Mouse (Mus musculus) limb, embryonic 14.5 days (tissue): ENCODE measurements around the gene Tcf7l2. TPM values are rescaled to one million over a fixed set of nuclear protein-coding genes. Genes with fewer than 3 reads are reported as not detected.

Source experiments
- ATAC-seq: fragments of 200-750 bp; cut with Nextera tagmentation; 2 replicates; pipeline ENCODE4 v1.8.0; 2017; ENCODE audit warnings: low read depth, moderate number of reproducible peaks, moderate TSS enrichment; ENCODE audit not compliant: low FRiP score
- DNase-seq: peaks from one replicate; pipeline ENCODE4 v3.0.0-alpha.2; 2015; ENCODE audit warnings: low spot score
- H3K27ac ChIP-seq: fragments of 300-500 bp; sonication (generic); replicated peaks from 2 replicates; pipeline ENCODE4 v1.5.1; 2014; ENCODE audit warnings: low read depth, mild to moderate bottlenecking, low read length, moderate library complexity, mixed read lengths
- H3K27me3 ChIP-seq: fragments of 300-500 bp; sonication (generic); 2 replicates; pipeline ENCODE4 v1.6.1; 2014; ENCODE audit warnings: low read length, mixed read lengths; ENCODE audit not compliant: control insufficient read depth, insufficient read depth
- H3K36me3 ChIP-seq: fragments of 300-500 bp; sonication (generic); 2 replicates; pipeline ENCODE4 v1.6.1; 2014; ENCODE audit warnings: mild to moderate bottlenecking, low read length, moderate library complexity, mixed read lengths; ENCODE audit not compliant: control insufficient read depth, insufficient read depth
- H3K4me1 ChIP-seq: fragments of 300-500 bp; sonication (generic); 2 replicates; pipeline ENCODE4 v1.6.1; 2014; ENCODE audit warnings: antibody characterized with exemption, low read length, mixed read lengths; ENCODE audit not compliant: control insufficient read depth, insufficient read depth
- H3K4me2 ChIP-seq: fragments of 300-500 bp; sonication (generic); replicated peaks from 2 replicates; pipeline ENCODE4 v1.6.1; 2014; ENCODE audit warnings: low read depth, mild to moderate bottlenecking, low read length, moderate library complexity; ENCODE audit not compliant: severe bottlenecking
- H3K4me3 ChIP-seq: fragments of 300-500 bp; sonication (generic); replicated peaks from 2 replicates; pipeline ENCODE4 v1.5.1; 2014; ENCODE audit warnings: low read length
- H3K9ac ChIP-seq: fragments of 300-500 bp; sonication (generic); 2 replicates; pipeline ENCODE4 v1.6.1; 2014; ENCODE audit warnings: mild to moderate bottlenecking, low read depth, low read length, moderate library complexity; ENCODE audit not compliant: severe bottlenecking
- H3K9me3 ChIP-seq: fragments of 300-500 bp; sonication (generic); 2 replicates; pipeline ENCODE4 v1.6.1; 2016; ENCODE audit warnings: low read length; ENCODE audit not compliant: control insufficient read depth
- POLR2A ChIP-seq: fragments of 200-500 bp; IDR thresholded peaks from 2 replicates; pipeline ENCODE4 v1.8.0; 2012; ENCODE audit warnings: inconsistent platforms, mild to moderate bottlenecking, moderate library complexity, borderline replicate concordance; ENCODE audit not compliant: insufficient read depth, insufficient read length; ENCODE audit errors: extremely low read depth
- WGBS: fragments of 180-500 bp; shearing (Covaris S2); extraction: QIAGEN DNeasy Blood & Tissue Kit; methylation state at CpG from one replicate; pipeline ENCODE4 v1.1.7; 2014; 5-methylcytosine and 5-hydroxymethylcytosine counted together
- polyA plus RNA-seq, 2 experiments: library from polyadenylated mRNA; depleted of rRNA in 1 of 2; stranded (reverse) in 1 of 2; unstranded in 1 of 2; fragments of >200 nt; fragmentation: Nextera tagmentation in 1 of 2; extraction: Ambion mirVana in 1 of 2; gene quantifications; 2 replicates each; pipeline versions ENCODE4 v1.2.1 to v1.2.3; 2012 to 2014

The Tcf7l2 gene
- polyA plus RNA-seq, 2 experiments: 51.6 to 134 TPM

GRCm38 (mm10) chr19:55748801-55749200 is 7.2 kb downstream of the Tcf7l2 start:
- peak; percentile 52 for DNase-seq
- Histone ChIP-seq H3K27me3 (no peaks in the 10 kb centered on the region), H3K4me3 (peak overlapping the region; percentile 84), H3K4me2 (peak overlapping the region; percentile 95), H3K9me3 (no peaks in the 10 kb centered on the region), H3K4me1 (peaks cover 70% of the 10 kb centered on the region), H3K9ac (peak overlapping the region; percentile 17; the same call in 1 of the 2 replicates), H3K27ac (peak overlapping the region; percentile 69), H3K36me3 (peaks cover 3% of the 10 kb centered on the region; the same call in 1 of the 2 replicates)
- 20% methylated on average over 6 of the region's 6 CpGs for WGBS
- no peak for TF ChIP-seq POLR2A
- no peak for ATAC-seq

GRCm38 (mm10) chr19:55749532-55749931 is 7.9 kb downstream of the Tcf7l2 start:
- Histone ChIP-seq H3K36me3 (no peaks in the 10 kb centered on the region; the same call in 1 of the 2 replicates), H3K4me2 (peak overlapping the region; percentile 95), H3K4me3 (peak overlapping the region; percentile 84), H3K9ac (no peak overlapping the region), H3K4me1 (peaks cover 76% of the 10 kb centered on the region), H3K27me3 (no peaks in the 10 kb centered on the region), H3K27ac (peak overlapping the region; percentile 69), H3K9me3 (no peaks in the 10 kb centered on the region)
- ATAC-seq (peak; percentile 32; the same call in 1 of the 2 replicates), DNase-seq (peak; percentile 74)
- TF ChIP-seq POLR2A: no peak
- WGBS: 9% methylated on average over 7 of the region's 7 CpGs

- Histone ChIP-seq H3K4me3 (peak overlapping the region; percentile 84), H3K27me3 (no peaks in the 10 kb centered on the region), H3K4me1 (peaks cover 77% of the 10 kb centered on the region), H3K9ac (peak overlapping the region; percentile 3; the same call in 1 of the 2 replicates), H3K36me3 (peaks cover 4% of the 10 kb centered on the region), H3K4me2 (peak overlapping the region; percentile 95), H3K27ac (0 out of 2 replicates have a peak overlapping the region, but pooled peaks have one; percentile 40), H3K9me3 (no peaks in the 10 kb centered on the region)
- 5% methylated on average over 13 of the region's 13 CpGs for WGBS
- no peak for ATAC-seq
- TF ChIP-seq POLR2A: no peak
- DNase-seq: no peak
Measured at GRCm38 (mm10) chr19:55750048-55750447, 8.4 kb downstream of the Tcf7l2 start.

GRCm38 (mm10) chr19:55750465-55750864 is 8.8 kb downstream of the Tcf7l2 start:
- no peak for TF ChIP-seq POLR2A
- Histone ChIP-seq H3K4me2 (peak overlapping the region; percentile 95), H3K27me3 (no peaks in the 10 kb centered on the region), H3K27ac (peak overlapping the region; percentile 40; the same call in 1 of the 2 replicates), H3K4me3 (peak overlapping the region; percentile 84), H3K9ac (peak overlapping the region; percentile 3; the same call in 1 of the 2 replicates), H3K9me3 (no peaks in the 10 kb centered on the region), H3K36me3 (peaks cover 8% of the 10 kb centered on the region), H3K4me1 (peaks cover 74% of the 10 kb centered on the region)
- no peak for DNase-seq
- ATAC-seq: no peak
- 19% methylated on average over 7 of the region's 7 CpGs for WGBS

GRCm38 (mm10) chr19:55752861-55753260 is 11.2 kb downstream of the Tcf7l2 start:
- WGBS: 42% methylated on average over 8 of the region's 8 CpGs
- no peak for ATAC-seq
- Histone ChIP-seq H3K4me2 (no peak overlapping the region), H3K27ac (no peak overlapping the region), H3K9me3 (no peaks in the 10 kb centered on the region), H3K9ac (no peak overlapping the region), H3K4me1 (peaks cover 53% of the 10 kb centered on the region), H3K4me3 (no peak overlapping the region), H3K36me3 (peaks cover 21% of the 10 kb centered on the region), H3K27me3 (no peaks in the 10 kb centered on the region)
- no peak for DNase-seq
- TF ChIP-seq POLR2A: no peak
